Mouse (Mus musculus): ENCODE measurements around the gene Sidt1. TPM values are rescaled to one million over a fixed set of nuclear protein-coding genes. Genes with fewer than 3 reads are reported as not detected.

Gene Sidt1
- polyA plus RNA-seq, 1 experiment from 2014 or later, result 7.6 TPM

GRCm38 (mm10) chr16:44269578-44269977 is 63.4 kb downstream of the Sidt1 start:
- Histone ChIP-seq H3K4me2 (ENCODE audit: low read length) (no peak overlapping the region), H3K4me1 (ENCODE audit: control insufficient read depth, insufficient read depth, low read length) (no peaks in the 10 kb centered on the region), H3K9me3 (ENCODE audit: control insufficient read depth, low read length) (no peaks in the 10 kb centered on the region), H3K27me3 (ENCODE audit: control insufficient read depth, insufficient read depth, low read length) (no peaks in the 10 kb centered on the region), H3K36me3 (ENCODE audit: control insufficient read depth, insufficient read depth, low read length) (no peaks in the 10 kb centered on the region), H3K27ac (replicated peaks; ENCODE audit: low read depth, low read length) (no peak overlapping the region), H3K4me3 (replicated peaks; ENCODE audit: low read depth, low read length) (no peak overlapping the region), H3K9ac (replicated peaks; ENCODE audit: low read length) (no peak overlapping the region)
- no peak for DNase-seq
- ATAC-seq (ENCODE audit: low FRiP score, low TSS enrichment), result no peak
- 78% methylated on average over 6 of the region's 6 CpGs for WGBS

GRCm38 (mm10) chr16:44268541-44269215 is 64.3 kb downstream of the Sidt1 start:
- no peak overlapping the region for H3K4me2 ChIP-seq (ENCODE audit: low read length)
- no peak overlapping the region for H3K27ac ChIP-seq (replicated peaks; ENCODE audit: low read depth, low read length)
- ATAC-seq (ENCODE audit: low FRiP score, low TSS enrichment), result no peak
- 89% methylated on average over 7 of the region's 7 CpGs for WGBS
- no peaks in the 10 kb centered on the region for H3K4me1 ChIP-seq (ENCODE audit: control insufficient read depth, insufficient read depth, low read length)
- no peak for DNase-seq
- no peak overlapping the region for H3K4me3 ChIP-seq (replicated peaks; ENCODE audit: low read depth, low read length)
- no peak overlapping the region for H3K9ac ChIP-seq (replicated peaks; ENCODE audit: low read length)
- no peaks in the 10 kb centered on the region for H3K27me3 ChIP-seq (ENCODE audit: control insufficient read depth, insufficient read depth, low read length)
- no peaks in the 10 kb centered on the region for H3K36me3 ChIP-seq (ENCODE audit: control insufficient read depth, insufficient read depth, low read length)
- H3K9me3 ChIP-seq (ENCODE audit: control insufficient read depth, low read length), result no peaks in the 10 kb centered on the region

GRCm38 (mm10) chr16:44265562-44265961 is 67.4 kb downstream of the Sidt1 start:
- no peaks in the 10 kb centered on the region for H3K27me3 ChIP-seq (ENCODE audit: control insufficient read depth, insufficient read depth, low read length)
- WGBS, result 92% methylated on average over 6 of the region's 6 CpGs
- H3K9me3 ChIP-seq (ENCODE audit: control insufficient read depth, low read length), result no peaks in the 10 kb centered on the region
- no peak overlapping the region for H3K4me2 ChIP-seq (ENCODE audit: low read length)
- ATAC-seq (ENCODE audit: low FRiP score, low TSS enrichment) (no peak), DNase-seq (no peak)
- no peaks in the 10 kb centered on the region for H3K4me1 ChIP-seq (ENCODE audit: control insufficient read depth, insufficient read depth, low read length)
- no peak overlapping the region for H3K9ac ChIP-seq (replicated peaks; ENCODE audit: low read length)
- H3K4me3 ChIP-seq (replicated peaks; ENCODE audit: low read depth, low read length), result no peak overlapping the region
- no peak overlapping the region for H3K27ac ChIP-seq (replicated peaks; ENCODE audit: low read depth, low read length)
- H3K36me3 ChIP-seq (ENCODE audit: control insufficient read depth, insufficient read depth, low read length), result no peaks in the 10 kb centered on the region

GRCm38 (mm10) chr16:44264916-44265315 is 68.1 kb downstream of the Sidt1 start:
- no peaks in the 10 kb centered on the region for H3K27me3 ChIP-seq (ENCODE audit: control insufficient read depth, insufficient read depth, low read length)
- no peak overlapping the region for H3K4me3 ChIP-seq (replicated peaks; ENCODE audit: low read depth, low read length)
- no peaks in the 10 kb centered on the region for H3K36me3 ChIP-seq (ENCODE audit: control insufficient read depth, insufficient read depth, low read length)
- H3K27ac ChIP-seq (replicated peaks; ENCODE audit: low read depth, low read length), result no peak overlapping the region
- 69% methylated on average over 2 of the region's 2 CpGs for WGBS
- H3K4me1 ChIP-seq (ENCODE audit: control insufficient read depth, insufficient read depth, low read length), result no peaks in the 10 kb centered on the region
- no peak overlapping the region for H3K4me2 ChIP-seq (ENCODE audit: low read length)
- H3K9ac ChIP-seq (replicated peaks; ENCODE audit: low read length), result no peak overlapping the region
- no peaks in the 10 kb centered on the region for H3K9me3 ChIP-seq (ENCODE audit: control insufficient read depth, low read length)
- DNase-seq (no peak), ATAC-seq (ENCODE audit: low FRiP score, low TSS enrichment) (no peak)

- no peaks in the 10 kb centered on the region for H3K4me1 ChIP-seq (ENCODE audit: control insufficient read depth, insufficient read depth, low read length)
- ATAC-seq (ENCODE audit: low FRiP score, low TSS enrichment), result no peak
- 93% methylated on average over 3 of the region's 3 CpGs for WGBS
These were observed 75.5 kb downstream of the Sidt1 start for GRCm38 (mm10) chr16:44257476-44257875.

GRCm38 (mm10) chr16:44254698-44255097 is 78.3 kb downstream of the Sidt1 start:
- peak; percentile 11 for DNase-seq
- 91% methylated on average over 7 of the region's 7 CpGs for WGBS

More at GRCm38 (mm10) chr16:44257476-44257875, 75.5 kb downstream of the Sidt1 start:
- H3K4me2 ChIP-seq (ENCODE audit: low read length), result no peak overlapping the region
- DNase-seq, result no peak
- H3K36me3 ChIP-seq (ENCODE audit: control insufficient read depth, insufficient read depth, low read length), result no peaks in the 10 kb centered on the region
- no peak overlapping the region for H3K9ac ChIP-seq (replicated peaks; ENCODE audit: low read length)
- H3K9me3 ChIP-seq (ENCODE audit: control insufficient read depth, low read length), result no peaks in the 10 kb centered on the region
- H3K27me3 ChIP-seq (ENCODE audit: control insufficient read depth, insufficient read depth, low read length), result no peaks in the 10 kb centered on the region
- H3K4me3 ChIP-seq (replicated peaks; ENCODE audit: low read depth, low read length), result no peak overlapping the region
- no peak overlapping the region for H3K27ac ChIP-seq (replicated peaks; ENCODE audit: low read depth, low read length)

GRCm38 (mm10) chr16:44253797-44254634 is 79.0 kb downstream of the Sidt1 start:
- DNase-seq, result no peak

More at GRCm38 (mm10) chr16:44254698-44255097, 78.3 kb downstream of the Sidt1 start:
- H3K9me3 ChIP-seq (ENCODE audit: control insufficient read depth, low read length), result no peaks in the 10 kb centered on the region
- no peak overlapping the region for H3K9ac ChIP-seq (replicated peaks; ENCODE audit: low read length)
- no peaks in the 10 kb centered on the region for H3K36me3 ChIP-seq (ENCODE audit: control insufficient read depth, insufficient read depth, low read length)
- H3K4me2 ChIP-seq (ENCODE audit: low read length), result no peak overlapping the region
- no peaks in the 10 kb centered on the region for H3K4me1 ChIP-seq (ENCODE audit: control insufficient read depth, insufficient read depth, low read length)
- no peak overlapping the region for H3K4me3 ChIP-seq (replicated peaks; ENCODE audit: low read depth, low read length)
- H3K27ac ChIP-seq (replicated peaks; ENCODE audit: low read depth, low read length), result no peak overlapping the region
- ATAC-seq (ENCODE audit: low FRiP score, low TSS enrichment), result no peak
- no peaks in the 10 kb centered on the region for H3K27me3 ChIP-seq (ENCODE audit: control insufficient read depth, insufficient read depth, low read length)

GRCm38 (mm10) chr16:44252735-44253134 is 80.3 kb downstream of the Sidt1 start:
- Histone ChIP-seq H3K4me2 (ENCODE audit: low read length) (no peak overlapping the region), H3K9me3 (ENCODE audit: control insufficient read depth, low read length) (no peaks in the 10 kb centered on the region), H3K4me1 (ENCODE audit: control insufficient read depth, insufficient read depth, low read length) (no peaks in the 10 kb centered on the region), H3K4me3 (replicated peaks; ENCODE audit: low read depth, low read length) (no peak overlapping the region), H3K9ac (replicated peaks; ENCODE audit: low read length) (no peak overlapping the region), H3K27ac (replicated peaks; ENCODE audit: low read depth, low read length) (no peak overlapping the region), H3K36me3 (ENCODE audit: control insufficient read depth, insufficient read depth, low read length) (no peaks in the 10 kb centered on the region), H3K27me3 (ENCODE audit: control insufficient read depth, insufficient read depth, low read length) (no peaks in the 10 kb centered on the region)
- WGBS, result 91% methylated on average over 3 of the region's 3 CpGs
- DNase-seq (no peak), ATAC-seq (ENCODE audit: low FRiP score, low TSS enrichment) (no peak)

More at GRCm38 (mm10) chr16:44253797-44254634, 79.0 kb downstream of the Sidt1 start:
- Histone ChIP-seq H3K36me3 (ENCODE audit: control insufficient read depth, insufficient read depth, low read length) (no peaks in the 10 kb centered on the region), H3K27me3 (ENCODE audit: control insufficient read depth, insufficient read depth, low read length) (no peaks in the 10 kb centered on the region), H3K9me3 (ENCODE audit: control insufficient read depth, low read length) (no peaks in the 10 kb centered on the region), H3K4me1 (ENCODE audit: control insufficient read depth, insufficient read depth, low read length) (no peaks in the 10 kb centered on the region), H3K27ac (replicated peaks; ENCODE audit: low read depth, low read length) (no peak overlapping the region), H3K4me2 (ENCODE audit: low read length) (no peak overlapping the region), H3K4me3 (replicated peaks; ENCODE audit: low read depth, low read length) (no peak overlapping the region), H3K9ac (replicated peaks; ENCODE audit: low read length) (no peak overlapping the region)
- no peak for ATAC-seq (ENCODE audit: low FRiP score, low TSS enrichment)
- 83% methylated on average over 7 of the region's 7 CpGs for WGBS

All from midbrain, embryonic 14.5 days (tissue).